Mouse (Mus musculus) ovary, postnatal 10 days (tissue): Measurements from ENCODE around the gene Grsf1.

Experiments used
- DNase-seq: peaks from one replicate; pipeline ENCODE4 v3.0.0; 2022; ENCODE audit warnings: low spot score

The Grsf1 gene

DNA sequence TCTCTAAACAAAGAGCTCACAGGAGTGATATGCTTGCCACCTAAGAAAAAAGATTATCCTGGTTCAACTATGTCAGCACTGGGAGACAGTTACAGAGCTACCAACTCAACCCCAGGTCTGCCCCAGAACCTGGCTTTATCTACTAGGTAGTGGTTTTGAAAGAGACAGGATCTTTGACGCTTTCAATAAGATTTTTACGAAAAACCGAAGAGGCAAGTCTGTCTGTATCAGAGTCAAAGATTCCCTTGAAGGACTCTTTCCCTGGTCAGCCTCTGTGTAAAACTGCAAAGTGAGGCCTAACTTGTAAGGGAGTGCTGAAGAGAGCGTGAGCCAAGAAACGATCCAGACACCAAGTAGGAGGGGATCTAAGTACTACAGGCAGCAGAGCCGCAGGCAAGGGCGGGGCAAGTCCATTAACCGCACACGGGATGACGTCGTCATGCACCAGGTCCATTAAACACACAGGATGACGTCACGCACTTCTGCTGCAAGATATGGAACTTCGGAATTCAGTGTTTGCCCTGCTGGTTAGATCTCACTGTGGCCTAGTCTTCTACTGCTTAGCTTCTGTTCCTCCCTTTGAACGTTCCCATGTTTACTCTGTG lies 12.7 kb upstream of the Grsf1 start:
- no peak for DNase-seq

- no peak for DNase-seq
These were observed 12.0 kb upstream of the Grsf1 start for GRCm38 (mm10) chr5:88687996-88688406.

DNA sequence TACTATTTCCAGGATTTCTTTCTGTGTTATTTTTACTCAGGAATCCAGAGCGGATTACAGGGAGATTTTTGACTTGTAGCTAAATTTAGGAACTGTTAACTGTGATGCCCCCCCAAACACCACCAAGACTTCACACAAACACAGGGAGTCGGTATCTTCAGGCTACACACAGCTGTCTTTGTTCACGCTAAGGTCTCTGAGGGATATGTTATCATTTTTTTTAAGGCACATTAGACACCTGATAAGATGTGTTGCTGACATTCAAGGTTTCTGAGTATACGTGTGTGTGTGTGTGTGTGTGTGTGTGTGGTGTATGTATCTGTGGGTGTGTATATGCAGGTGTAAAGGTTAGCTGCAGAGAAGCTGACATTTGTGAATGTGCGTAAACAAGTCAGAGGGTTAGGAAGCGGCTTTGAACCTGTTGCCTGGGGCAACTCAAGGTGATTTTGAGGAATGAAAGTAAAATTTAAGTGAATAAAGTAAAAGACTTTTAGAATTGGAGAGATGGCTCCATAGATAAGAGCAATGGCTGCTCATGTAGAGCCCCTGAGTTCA lies 9.9 kb upstream of the Grsf1 start:
- no peak for DNase-seq

DNA sequence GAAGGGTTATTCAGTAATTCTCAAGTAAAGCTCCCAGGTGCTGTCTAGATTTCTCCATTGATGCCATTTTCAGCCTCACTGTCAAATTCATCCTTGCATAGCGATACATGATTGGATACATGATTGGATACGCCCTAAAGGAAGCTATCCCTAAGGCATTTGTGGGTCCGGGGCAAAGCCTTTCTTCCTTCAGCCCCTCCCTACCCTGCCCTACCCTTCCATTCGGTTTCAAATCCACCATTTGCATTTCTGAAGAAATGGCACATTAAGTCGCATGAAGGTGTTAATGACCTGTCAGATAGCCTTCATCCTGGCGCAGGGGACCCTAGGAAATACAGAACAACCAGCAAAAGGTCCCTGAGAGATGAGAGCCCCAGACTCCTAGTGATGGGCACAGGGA lies 9.3 kb upstream of the Grsf1 start:
- no peak for DNase-seq

DNA sequence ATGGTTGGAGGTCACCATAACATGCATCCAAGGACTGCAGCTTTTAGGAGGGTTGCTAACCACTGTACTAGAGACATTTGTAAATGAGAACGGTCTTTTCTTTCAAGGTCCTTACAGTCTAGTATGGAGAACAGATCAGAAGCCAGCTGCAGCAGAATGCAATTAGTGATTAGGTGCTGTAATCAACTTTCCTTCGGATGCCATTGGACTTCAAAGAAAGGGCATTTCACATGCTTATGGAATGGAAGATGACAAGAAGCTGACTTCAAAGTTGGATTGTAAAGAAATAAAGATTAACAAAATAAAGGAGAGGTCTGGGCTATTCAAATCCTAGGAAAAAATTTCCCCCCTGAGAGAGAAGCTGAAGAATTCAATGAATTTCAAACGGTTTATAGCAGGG lies 8.3 kb upstream of the Grsf1 start:
- DNase-seq = no peak

- no peak for DNase-seq
These were observed 7.7 kb upstream of the Grsf1 start for GRCm38 (mm10) chr5:88683706-88684105.

DNA sequence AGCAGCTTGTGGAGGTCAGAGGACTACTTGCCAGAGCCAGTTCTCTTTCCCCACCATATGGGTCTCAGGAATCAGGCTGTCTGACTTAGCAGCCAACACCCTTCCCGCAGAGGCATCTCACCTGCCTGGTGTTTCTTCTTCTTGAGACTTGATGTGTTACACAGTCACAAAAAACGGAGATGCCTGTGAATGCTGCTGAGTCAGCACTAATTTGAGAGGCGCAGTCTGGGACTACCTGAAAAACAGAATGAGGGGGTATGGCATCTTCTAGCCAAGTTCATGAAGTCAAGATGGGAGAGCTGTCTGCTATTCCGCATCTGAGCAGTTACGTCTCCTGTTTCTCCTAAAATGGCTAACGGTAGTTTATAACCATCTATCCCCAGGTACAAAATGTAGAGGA lies 4.6 kb upstream of the Grsf1 start:
- no peak for DNase-seq

DNA sequence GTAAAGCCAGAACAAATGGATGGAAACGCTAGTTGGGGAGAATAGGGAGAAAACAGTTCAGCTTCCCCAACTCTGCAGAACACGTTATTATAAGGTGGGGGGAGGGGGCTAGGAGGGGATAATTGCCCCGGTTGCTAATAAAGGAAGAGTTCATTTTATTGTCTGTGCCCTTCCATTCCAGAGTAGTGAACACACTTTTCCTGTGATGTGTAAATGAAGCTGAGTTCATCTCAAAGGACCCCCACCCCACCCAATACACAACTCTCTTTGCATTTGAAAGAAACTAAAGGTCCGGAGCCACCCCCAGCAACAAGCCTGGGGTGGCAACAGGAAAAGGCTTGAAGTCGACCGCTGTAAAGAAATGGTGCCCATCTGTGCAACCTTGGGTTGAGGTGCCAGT lies 3.4 kb upstream of the Grsf1 start:
- no peak for DNase-seq

GRCm38 (mm10) chr5:88678929-88679328 lies 3.0 kb upstream of the Grsf1 start:
- no peak for DNase-seq

DNA sequence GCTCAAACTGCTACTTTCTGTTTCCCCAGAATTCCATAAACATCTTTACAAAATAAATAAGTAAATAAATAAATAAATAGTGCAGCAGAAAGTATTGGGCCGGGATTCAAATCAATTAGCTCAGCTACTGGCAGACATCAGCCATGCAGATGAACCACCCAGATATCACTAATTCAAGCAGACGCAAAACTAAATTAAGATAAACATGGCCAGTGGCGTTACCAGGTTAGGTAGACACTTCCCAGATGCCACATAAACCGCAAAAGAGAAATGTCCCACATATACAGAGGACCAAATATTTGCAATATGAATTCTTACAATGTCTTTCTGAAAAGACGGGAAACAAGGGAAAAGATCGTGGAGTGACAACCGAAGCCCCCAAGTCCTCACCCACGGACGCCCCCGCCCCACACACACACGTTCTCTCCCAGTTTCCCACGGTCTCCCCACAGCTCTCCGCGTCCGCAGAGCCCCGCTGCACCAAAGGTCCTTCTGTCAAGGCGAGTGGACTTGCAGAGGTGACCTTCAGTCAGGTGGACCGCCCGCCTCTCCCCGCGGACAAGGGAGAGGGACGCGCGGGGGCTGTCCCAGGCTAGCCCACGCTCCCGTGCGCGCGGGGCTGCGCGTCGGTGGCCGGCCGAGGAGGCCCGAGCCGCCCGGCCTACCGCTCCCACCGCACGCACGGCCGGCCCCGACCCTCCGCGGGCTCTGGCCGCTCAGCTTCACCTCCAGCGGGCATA lies 1.1 kb downstream of the Grsf1 start:
- DNase-seq = no peak

- DNase-seq = no peak
These were observed 12.1 kb downstream of the Grsf1 start for GRCm38 (mm10) chr5:88663875-88664274.

GRCm38 (mm10) chr5:88663151-88663550 lies 12.8 kb downstream of the Grsf1 start:
- no peak for DNase-seq

- DNase-seq = no peak
These were observed 18.1 kb downstream of the Grsf1 start for GRCm38 (mm10) chr5:88657868-88658267.

GRCm38 (mm10) chr5:88652589-88652988 lies 23.4 kb downstream of the Grsf1 start:
- no peak for DNase-seq

- no peak for DNase-seq
These were observed 26.5 kb downstream of the Grsf1 start for GRCm38 (mm10) chr5:88649250-88650173.

DNA sequence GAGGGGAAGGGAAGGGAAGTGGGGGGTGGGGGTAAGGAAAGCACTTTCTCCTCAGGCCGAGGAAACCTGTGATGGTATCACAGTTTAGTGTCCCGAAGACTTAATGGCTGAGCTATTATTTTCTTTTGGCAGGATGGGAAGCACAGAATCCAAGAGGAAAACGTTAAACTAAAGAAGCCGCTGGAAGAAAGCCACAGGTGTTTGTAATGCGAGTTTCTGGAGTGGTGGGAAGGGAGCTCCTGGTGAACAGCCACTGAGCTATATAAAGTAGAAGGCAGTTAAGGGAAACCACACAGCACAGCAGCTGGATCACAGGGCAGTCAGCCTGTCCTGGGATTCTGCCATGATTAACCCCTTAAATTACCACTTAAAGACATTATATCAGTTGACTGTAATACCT lies 30.6 kb downstream of the Grsf1 start:
- DNase-seq = no peak

DNA sequence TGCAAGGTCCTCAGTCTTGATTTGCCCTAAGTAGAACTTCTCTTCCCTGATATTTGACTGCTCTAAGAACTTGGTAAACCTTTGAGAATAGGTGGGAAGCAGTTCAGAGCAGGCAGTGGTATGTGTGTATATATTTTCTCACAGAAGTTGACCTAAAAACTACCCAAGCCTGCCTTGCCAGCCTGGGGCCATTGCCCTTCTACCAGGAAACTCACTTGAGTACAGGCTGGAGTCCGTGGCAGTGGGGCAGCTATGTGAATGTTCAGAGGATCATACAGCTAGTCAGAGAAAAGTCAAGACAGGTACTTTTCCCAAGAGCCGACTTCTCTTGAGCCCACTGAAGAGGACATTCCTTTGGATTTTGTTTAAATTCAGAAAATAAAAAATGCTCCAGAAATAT lies 31.1 kb downstream of the Grsf1 start:
- no peak for DNase-seq

DNA sequence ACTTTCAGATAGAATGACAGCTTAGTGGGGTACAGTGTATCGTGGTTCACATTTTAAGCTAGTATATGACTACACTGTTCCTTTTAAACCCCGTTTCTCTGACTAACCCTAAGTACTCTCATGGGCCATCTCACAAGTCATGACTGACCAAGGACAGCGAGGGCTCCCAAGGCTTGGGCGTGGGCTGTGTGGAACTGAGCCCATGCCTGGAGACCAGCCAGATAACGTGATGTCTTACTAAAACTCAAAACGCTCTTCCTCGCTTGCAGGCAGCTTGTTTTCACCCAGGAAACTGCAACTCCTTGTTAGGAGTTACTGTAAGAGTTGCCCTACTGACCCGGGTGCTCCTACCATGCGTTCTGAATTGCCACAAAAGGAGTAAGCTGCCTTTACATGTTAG lies 32.5 kb downstream of the Grsf1 start:
- no peak for DNase-seq

GRCm38 (mm10) chr5:88642786-88643185 lies 33.2 kb downstream of the Grsf1 start:
- DNase-seq = no peak

DNA sequence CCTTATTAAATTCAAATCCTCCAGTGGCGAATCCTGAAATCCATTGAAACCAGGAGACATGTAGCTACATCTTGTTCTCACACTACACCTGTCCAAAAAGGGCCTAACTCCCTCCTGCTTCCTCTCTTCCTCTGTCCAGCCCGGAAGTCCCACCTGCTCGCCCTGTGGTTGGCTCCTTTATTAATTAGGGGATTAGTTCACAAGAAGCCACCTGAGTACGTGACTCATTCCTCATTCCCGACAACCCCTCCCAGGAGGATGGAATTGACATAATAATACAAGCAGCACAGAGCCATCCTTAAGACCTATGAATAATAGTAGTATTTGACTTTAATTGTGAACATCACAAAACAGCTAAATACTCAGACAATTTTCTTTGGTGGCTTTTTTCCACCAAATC lies 41.9 kb downstream of the Grsf1 start:
- DNase-seq = no peak

GRCm38 (mm10) chr5:88632463-88632862 lies 43.5 kb downstream of the Grsf1 start:
- DNase-seq = no peak

DNA sequence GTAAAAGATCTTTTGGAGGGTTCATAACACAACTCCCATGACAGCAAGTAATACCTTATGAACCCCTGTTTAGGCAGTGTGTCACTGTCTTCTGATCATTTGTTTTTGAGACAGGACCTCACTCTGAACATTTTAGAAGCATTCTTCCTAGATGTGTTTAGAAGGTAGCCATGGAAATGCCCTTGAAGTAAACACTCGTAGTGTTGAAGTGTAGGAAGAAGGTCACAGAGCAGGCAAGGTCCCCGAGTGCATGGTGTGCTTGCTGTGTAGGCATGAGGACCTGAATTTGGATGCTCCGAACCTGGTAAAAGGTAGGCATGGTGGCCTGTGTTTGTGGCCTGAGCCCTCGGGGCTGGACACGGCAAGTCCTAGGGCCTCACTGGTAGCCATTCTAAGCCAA lies 44.4 kb downstream of the Grsf1 start:
- no peak for DNase-seq

- DNase-seq = no peak
These were observed 45.1 kb downstream of the Grsf1 start for GRCm38 (mm10) chr5:88630883-88631282.
